Mouse (Mus musculus) brain, embryonic 14.5 days (tissue): ENCODE results near the gene 9030612E09Rik.

Source experiments
- CTCF ChIP-seq: fragments of 200-500 bp; IDR thresholded peaks from 2 replicates; pipeline ENCODE4 v1.5.1; 2012; ENCODE audit warnings: inconsistent platforms, mild to moderate bottlenecking, moderate library complexity, borderline replicate concordance; ENCODE audit not compliant: insufficient read depth, insufficient read length; ENCODE audit errors: extremely low read depth
- POLR2A ChIP-seq: fragments of 200-500 bp; IDR thresholded peaks from 2 replicates; pipeline ENCODE4 v1.6.1; 2012; ENCODE audit warnings: mild to moderate bottlenecking, inconsistent platforms, borderline replicate concordance; ENCODE audit not compliant: poor library complexity, insufficient read depth, insufficient read length, severe bottlenecking; ENCODE audit errors: extremely low read depth

- TF ChIP-seq CTCF (no peak), POLR2A (no peak)
Measured at GRCm38 (mm10) chr10:43143173-43143572, 31.3 kb upstream of the 9030612E09Rik start.
